Mouse (Mus musculus) stomach, postnatal 0 days (tissue): ENCODE data around the gene Rtl1.

Experiments
- CTCF ChIP-seq: IDR thresholded peaks from 2 replicates; pipeline ENCODE4 v1.5.1; 2016; ENCODE audit warnings: antibody characterized with exemption, low read depth, mild to moderate bottlenecking, moderate library complexity
- EP300 ChIP-seq: optimal IDR thresholded peaks from 2 replicates; pipeline ENCODE3; 2016; ENCODE audit warnings: antibody characterized with exemption

- no peak for TF ChIP-seq CTCF
- no peak for TF ChIP-seq EP300
Observed at GRCm38 (mm10) chr12:109572259-109572658, 27.9 kb downstream of the Rtl1 start.
